ENCODE assay signal across 9 mouse cellular contexts in the genomic region with DNA sequence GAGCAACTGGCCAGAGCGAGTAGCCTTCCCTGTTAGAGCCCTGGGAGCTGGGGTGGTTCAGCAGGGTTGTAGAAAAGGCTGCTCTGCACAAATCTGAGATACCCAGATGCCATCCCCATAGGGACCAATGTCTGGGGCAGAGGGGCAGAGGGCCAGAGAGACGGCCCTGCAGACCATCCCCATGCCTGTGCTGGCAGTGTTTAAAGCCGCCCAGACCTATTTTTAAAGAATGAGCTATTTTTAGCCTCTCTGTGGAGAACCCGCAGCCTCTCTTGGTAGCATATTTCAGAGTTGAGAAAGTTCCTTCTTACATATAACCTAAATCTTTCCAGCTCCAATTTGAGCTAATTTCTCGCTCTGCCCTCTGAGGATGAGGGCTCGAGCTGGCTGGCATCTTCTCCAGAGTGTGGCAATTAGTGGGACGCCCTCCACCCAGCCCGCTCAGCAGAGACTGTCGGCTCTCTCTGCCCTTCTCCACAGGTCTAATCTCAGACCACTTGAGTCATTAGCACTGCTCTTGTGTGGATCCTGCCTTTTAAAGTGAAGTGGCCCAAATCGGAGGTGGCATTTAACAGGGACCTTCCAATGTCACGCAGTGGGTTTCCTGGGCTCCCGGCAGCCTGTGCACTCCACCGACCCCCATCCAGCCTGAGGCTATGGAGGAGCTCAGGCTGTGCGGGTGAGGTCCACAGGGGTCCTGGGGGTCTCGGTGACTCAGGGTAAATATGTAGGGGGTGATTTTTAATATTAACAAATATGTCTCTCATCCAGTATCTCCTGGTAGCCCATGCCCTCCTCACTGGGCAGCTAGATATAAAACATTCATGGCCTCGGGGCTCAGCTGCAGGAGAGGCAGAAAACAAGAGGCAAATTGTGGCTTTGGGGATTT.
DNase-seq lines count a peak whose midpoint lies in the region; ATAC-seq and TF ChIP-seq lines count a peak whose summit lies in the region.
"Had no signal": no experiment of that assay in that cellular context is flagged by ENCODE, and none has a peak within 500 bp of the region (broad histone marks: within the 10 kb centered on the region; RNA-seq: fewer than 3 reads in every experiment).

No protein-coding gene starts in this region.

- no peaks in the 10 kb centered on the region for H3K36me3 ChIP-seq in lung, embryonic 14.5 days (ENCODE audit: insufficient read depth)
- no peaks in the 10 kb centered on the region for H3K36me3 ChIP-seq in lung, postnatal 0 days (ENCODE audit: insufficient read depth, low read length)
- no peaks in the 10 kb centered on the region for H3K36me3 ChIP-seq in heart, embryonic 11.5 days (ENCODE audit: control insufficient read depth, insufficient read depth, low read length)
- no peaks in the 10 kb centered on the region for H3K36me3 ChIP-seq in limb, embryonic 11.5 days (ENCODE audit: control insufficient read depth, insufficient read depth, low read length)
- H3K36me3 ChIP-seq in stomach, embryonic 15.5 days, result no peaks in the 10 kb centered on the region

- DNase-seq in lung, embryonic 14.5 days, result peak; percentile 21
- DNase-seq in lung, postnatal 0 days (ENCODE audit: low spot score), result no peak
- no peak for DNase-seq in limb, embryonic 11.5 days (ENCODE audit: low spot score)
- no peak for DNase-seq in kidney, adult 9 months
- no peak for DNase-seq in natural killer cell, adult 2 months (ENCODE audit: low spot score in 2 of 2)
- no peak for DNase-seq in layer of hippocampus, adult 18-20 months (ENCODE audit: low spot score in 2 of 2)
- DNase-seq: layer of hippocampus, postnatal 36 days had no signal

- H3K4me3 ChIP-seq in lung, embryonic 14.5 days (ENCODE audit: low read depth, low read length), result no peak overlapping the region
- H3K4me3 ChIP-seq in lung, postnatal 0 days (ENCODE audit: low read depth, low read length), result no peak overlapping the region
- H3K4me3 ChIP-seq in heart, embryonic 11.5 days (ENCODE audit: low read depth, low read length), result peak overlapping the region; percentile 18; the same call in 1 of the 2 replicates
- H3K4me3 ChIP-seq in limb, embryonic 11.5 days (ENCODE audit: low read depth, low read length), result no peak overlapping the region
- no peak overlapping the region for H3K4me3 ChIP-seq in stomach, embryonic 15.5 days (replicated peaks)

- H3K4me1 ChIP-seq in lung, embryonic 14.5 days (ENCODE audit: insufficient read depth), result peaks cover 9% of the 10 kb centered on the region; the same call in 1 of the 2 replicates
- peaks cover 3% of the 10 kb centered on the region; the same call in 1 of the 2 replicates for H3K4me1 ChIP-seq in lung, postnatal 0 days (ENCODE audit: insufficient read depth, low read depth, low read length)
- peaks cover 51% of the 10 kb centered on the region for H3K4me1 ChIP-seq in heart, embryonic 11.5 days (ENCODE audit: control insufficient read depth, insufficient read depth, low read length)
- H3K4me1 ChIP-seq in limb, embryonic 11.5 days (ENCODE audit: control insufficient read depth, insufficient read depth, low read length), result peaks cover 13% of the 10 kb centered on the region
- 0 out of 2 replicates have a peak, but pooled peaks cover 8% of the 10 kb centered on the region for H3K4me1 ChIP-seq in stomach, embryonic 15.5 days

- H3K4me2 ChIP-seq in lung, embryonic 14.5 days, result peak overlapping the region; percentile 29; the same call in 1 of the 2 replicates
- no peak overlapping the region for H3K4me2 ChIP-seq in lung, postnatal 0 days (replicated peaks; ENCODE audit: low read depth, low read length)
- peak overlapping the region; percentile 60 for H3K4me2 ChIP-seq in heart, embryonic 11.5 days
- no peak overlapping the region for H3K4me2 ChIP-seq in limb, embryonic 11.5 days (ENCODE audit: low read depth, severe bottlenecking)
- H3K4me2 ChIP-seq in stomach, embryonic 15.5 days, result no peak overlapping the region

- H3K9ac ChIP-seq in lung, embryonic 14.5 days, result no peak overlapping the region
- no peak overlapping the region for H3K9ac ChIP-seq in lung, postnatal 0 days (replicated peaks; ENCODE audit: low read depth)
- peak overlapping the region; percentile 56 for H3K9ac ChIP-seq in heart, embryonic 11.5 days (ENCODE audit: low read depth, low read length)
- 0 out of 2 replicates have a peak overlapping the region, but pooled peaks have one; percentile 22 for H3K9ac ChIP-seq in limb, embryonic 11.5 days (ENCODE audit: low read length)
- H3K9ac ChIP-seq in stomach, embryonic 15.5 days, result no peak overlapping the region

- no peak for TF ChIP-seq EP300 in lung, postnatal 0 days (IDR thresholded peaks at IDR 0.05)

- TF ChIP-seq CTCF in lung, embryonic 14.5 days (IDR thresholded peaks at IDR 0.05; ENCODE audit: low read depth), result no peak
- no peak for TF ChIP-seq CTCF in lung, postnatal 0 days (IDR thresholded peaks at IDR 0.05)

- no peaks in the 10 kb centered on the region for H3K27me3 ChIP-seq in lung, embryonic 14.5 days (ENCODE audit: insufficient read depth, low read length)
- no peaks in the 10 kb centered on the region for H3K27me3 ChIP-seq in lung, postnatal 0 days (replicated peaks; ENCODE audit: insufficient read depth, low read length)
- H3K27me3 ChIP-seq in heart, embryonic 11.5 days (ENCODE audit: control insufficient read depth, insufficient read depth, low read length), result no peaks in the 10 kb centered on the region; the same call in 1 of the 2 replicates
- no peaks in the 10 kb centered on the region for H3K27me3 ChIP-seq in limb, embryonic 11.5 days (ENCODE audit: control insufficient read depth, insufficient read depth, low read length)
- H3K27me3 ChIP-seq in stomach, embryonic 15.5 days (replicated peaks), result no peaks in the 10 kb centered on the region

- 26% methylated on average over 16 of the region's 16 CpGs for WGBS in lung, embryonic 14.5 days
- WGBS in lung, postnatal 0 days, result 21% methylated on average over 16 of the region's 16 CpGs
- 18% methylated on average over 16 of the region's 16 CpGs for WGBS in heart, embryonic 11.5 days (ENCODE audit: insufficient replicate concordance)
- 21% methylated on average over 16 of the region's 16 CpGs for whole genome bisulfite sequencing in limb, embryonic 11.5 days
- 32% methylated on average over 16 of the region's 16 CpGs for WGBS in stomach, embryonic 15.5 days

- peak overlapping the region; percentile 52; the same call in 1 of the 2 replicates for H3K27ac ChIP-seq in lung, embryonic 14.5 days (ENCODE audit: low read depth)
- H3K27ac ChIP-seq in lung, postnatal 0 days (ENCODE audit: low read length), result no peak overlapping the region
- H3K27ac ChIP-seq in heart, embryonic 11.5 days (ENCODE audit: low read depth, low read length), result peak overlapping the region; percentile 52
- H3K27ac ChIP-seq in limb, embryonic 11.5 days (replicated peaks; ENCODE audit: low read depth, low read length), result no peak overlapping the region
- peak overlapping the region; percentile 44; the same call in 1 of the 2 replicates for H3K27ac ChIP-seq in stomach, embryonic 15.5 days

- H3K9me3 ChIP-seq in lung, embryonic 14.5 days (ENCODE audit: low read depth, low read length), result no peaks in the 10 kb centered on the region
- no peaks in the 10 kb centered on the region for H3K9me3 ChIP-seq in lung, postnatal 0 days (ENCODE audit: low read length)
- no peaks in the 10 kb centered on the region for H3K9me3 ChIP-seq in heart, embryonic 11.5 days (replicated peaks; ENCODE audit: control insufficient read depth, low read length)
- no peaks in the 10 kb centered on the region for H3K9me3 ChIP-seq in limb, embryonic 11.5 days (ENCODE audit: control insufficient read depth, low read length)
- H3K9me3 ChIP-seq in stomach, embryonic 15.5 days, result no peaks in the 10 kb centered on the region

- ATAC-seq in lung, embryonic 14.5 days (ENCODE audit: insufficient read depth), result no peak
- ATAC-seq in lung, postnatal 0 days, result no peak
- no peak; the same call in 1 of the 2 replicates for ATAC-seq in heart, embryonic 11.5 days (replicated peaks; ENCODE audit: insufficient number of reproducible peaks, low FRiP score, low TSS enrichment)
- ATAC-seq in limb, embryonic 11.5 days (ENCODE audit: insufficient number of reproducible peaks, low FRiP score, low TSS enrichment, low read depth), result no peak
- ATAC-seq in stomach, embryonic 15.5 days (ENCODE audit: insufficient read depth, low FRiP score, low read depth), result no peak

Comparison
In these comparisons a context has a peak if more than half of its experiments do, and no peak if none do; other contexts are left out.
1. H3K27ac ChIP-seq: peak in lung, embryonic 14.5 days (single experiment), heart, embryonic 11.5 days (single experiment) and stomach, embryonic 15.5 days (single experiment); none in lung, postnatal 0 days (single experiment) and limb, embryonic 11.5 days (single experiment).
2. H3K4me2 ChIP-seq: peak in lung, embryonic 14.5 days (single experiment) and heart, embryonic 11.5 days (single experiment); none in lung, postnatal 0 days (single experiment), limb, embryonic 11.5 days (single experiment) and stomach, embryonic 15.5 days (single experiment).
3. H3K9ac ChIP-seq: peak in heart, embryonic 11.5 days (single experiment) and limb, embryonic 11.5 days (single experiment); none in lung, embryonic 14.5 days (single experiment), lung, postnatal 0 days (single experiment) and stomach, embryonic 15.5 days (single experiment).